Mouse (Mus musculus) gastrocnemius, adult 8-10 months (tissue): ENCODE results near the gene Armh2. TPM values are rescaled to one million over a fixed set of nuclear protein-coding genes. Genes with fewer than 3 reads are reported as not detected.

Experiments used
- total RNA-seq, 4 experiments: library from RNA; stranded (reverse); gene quantifications; 2 replicates each; pipeline ENCODE4 v1.2.4; 2022

Armh2 gene
- total RNA-seq, 4 experiments from 2014 or later, result not detected

Other genes starting within 250 kb of the Armh2 start
- 1 to 10 TPM; 3.1 to 9.0 (median 4.5) TPM for gene Ripor2, start 159.0 kb upstream of the Armh2 start, total RNA-seq
- 1 to 10 TPM; 3.1 to 4.9 (median 4.0) TPM for gene Gmnn, start 20.7 kb downstream of the Armh2 start, total RNA-seq
- 10 to 100 TPM; 45.0 to 68.9 (median 57.9) TPM for gene BC005537, start 60.4 kb downstream of the Armh2 start, total RNA-seq
- 100 to 1,000 TPM; 129 to 137 (median 136) TPM for gene Acot13, start 90.3 kb downstream of the Armh2 start, total RNA-seq
- gene Tdp2, start 90.4 kb downstream of the Armh2 start, total RNA-seq, result 1 to 10 TPM; 7.2 to 9.8 (median 8.1) TPM
- gene D130043K22Rik, start 103.9 kb downstream of the Armh2 start, total RNA-seq, result not detected
- 1 to 10 TPM; 6.7 to 9.3 (median 8.1) TPM for gene Aldh5a1, start 196.4 kb downstream of the Armh2 start, total RNA-seq
- gene Gpld1, start 201.9 kb downstream of the Armh2 start, total RNA-seq, result 1 to 10 TPM in 1 of 4 experiments, under 1 TPM in 3; 0.36 to 1.3 (median 0.93) TPM